Mouse (Mus musculus) forebrain, embryonic 13.5 days (tissue): ENCODE measurements around the gene Olfr1359. TPM values are rescaled to one million over a fixed set of nuclear protein-coding genes. Genes with fewer than 3 reads are reported as not detected.
"Not testable (repeated sequence)": the region's sequence is repeated elsewhere in the genome, so short reads cannot be mapped to it uniquely, and the experiment has no call there.

Experiments used
- ATAC-seq: fragments of 200-750 bp; cut with Nextera tagmentation; 2 replicates; pipeline ENCODE4 v1.8.0; 2017
- H3K27ac ChIP-seq: fragments of 300-500 bp; sonication (generic); 2 replicates; pipeline ENCODE4 v1.5.1; 2015; ENCODE audit warnings: inconsistent platforms, mild to moderate bottlenecking, moderate library complexity
- H3K27me3 ChIP-seq: fragments of 300-500 bp; sonication (generic); 2 replicates; pipeline ENCODE4 v1.6.1; 2015; ENCODE audit warnings: mild to moderate bottlenecking, inconsistent platforms
- H3K36me3 ChIP-seq: fragments of 300-500 bp; sonication (generic); 2 replicates; pipeline ENCODE4 v1.6.1; 2015; ENCODE audit warnings: mild to moderate bottlenecking, inconsistent platforms; ENCODE audit not compliant: poor library complexity, severe bottlenecking
- H3K4me1 ChIP-seq: fragments of 300-500 bp; sonication (generic); 2 replicates; pipeline ENCODE4 v1.6.1; 2015; ENCODE audit warnings: inconsistent platforms
- H3K4me2 ChIP-seq: fragments of 300-500 bp; sonication (generic); 2 replicates; pipeline ENCODE4 v1.6.1; 2015; ENCODE audit warnings: inconsistent platforms, mild to moderate bottlenecking, moderate library complexity
- H3K4me3 ChIP-seq: fragments of 300-500 bp; sonication (generic); 2 replicates; pipeline ENCODE4 v1.5.1; 2015; ENCODE audit warnings: mild to moderate bottlenecking, inconsistent platforms
- H3K9ac ChIP-seq: fragments of 300-500 bp; sonication (generic); 2 replicates; pipeline ENCODE4 v1.6.1; 2015; ENCODE audit warnings: mild to moderate bottlenecking, inconsistent platforms
- H3K9me3 ChIP-seq: fragments of 300-500 bp; sonication (generic); replicated peaks from 2 replicates; pipeline ENCODE4 v1.6.1; 2016; ENCODE audit warnings: inconsistent platforms
- WGBS: fragments of 180-500 bp; shearing (Covaris S2); methylation state at CpG from one replicate; pipeline ENCODE4 v1.1.7; 2015; 5-methylcytosine and 5-hydroxymethylcytosine counted together
- polyA plus RNA-seq: library from polyadenylated mRNA; unstranded; fragments of >200 nt; fragmentation: Nextera tagmentation; extraction: Ambion mirVana; gene quantifications from 2 replicates; pipeline ENCODE4 v1.2.1, GENCODE M21; 2015

The Olfr1359 gene
- not detected in 2 replicates for polyA plus RNA-seq

DNA sequence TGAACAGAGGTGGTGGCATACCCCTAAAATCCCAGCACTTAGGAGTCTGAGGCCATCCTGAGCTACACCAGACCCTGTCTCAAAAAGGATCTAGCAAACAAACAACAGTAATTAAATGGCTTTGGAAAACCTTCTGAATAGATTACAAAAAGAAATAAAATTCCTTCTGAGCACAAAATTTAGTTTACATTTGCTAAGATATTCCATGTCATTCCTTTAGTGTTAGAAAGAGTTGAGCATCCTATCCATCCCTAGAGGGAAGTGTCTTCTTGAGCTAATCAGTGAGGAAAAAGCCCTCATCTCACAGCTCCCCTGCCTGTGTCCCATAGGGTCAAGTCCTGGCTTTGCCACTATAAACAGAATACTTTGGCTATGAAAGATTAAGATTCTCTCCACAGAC is at the start of gene Olfr1359:
Gene Olfr1359, plus strand, starts transcription at position 301 of the 400 bp plus-strand sequence.
- H3K27ac ChIP-seq, result no peak within 1 kb of the TSS
- no peak for ATAC-seq
- H3K36me3 ChIP-seq, result no peaks in the 10 kb centered on the region
- H3K9ac ChIP-seq, result no peak within 1 kb of the TSS
- H3K4me1 ChIP-seq, result no peaks in the 10 kb centered on the region
- H3K9me3 ChIP-seq, result no peaks in the 10 kb centered on the region
- no peaks in the 10 kb centered on the region for H3K27me3 ChIP-seq
- H3K4me2 ChIP-seq, result no peak within 1 kb of the TSS
- no peak within 1 kb of the TSS for H3K4me3 ChIP-seq

DNA sequence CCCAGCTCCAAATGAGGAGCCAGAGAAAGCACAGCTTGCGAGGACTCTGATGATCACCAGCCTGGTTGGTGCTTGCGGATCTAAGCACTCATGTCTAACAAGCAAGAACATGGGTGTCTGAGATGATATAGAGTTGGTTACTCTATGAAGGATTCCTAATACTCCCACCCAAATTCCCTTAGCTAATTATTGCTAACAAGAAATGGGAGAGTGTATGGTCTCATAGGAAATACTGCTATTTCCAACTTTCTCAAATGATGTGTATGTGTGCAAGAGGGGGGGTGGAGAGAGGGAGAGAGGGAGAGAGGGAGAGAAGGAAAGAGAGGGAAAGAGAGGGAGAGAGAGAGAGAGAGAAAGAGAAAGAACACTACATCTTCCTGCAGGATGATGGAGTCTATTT is 34.6 kb upstream of the Olfr1359 start, which contains the start of gene Olfr1361:
Gene Olfr1361, minus strand, starts transcription at position 101 of the 400 bp plus-strand sequence.
- ATAC-seq, result no peak

DNA sequence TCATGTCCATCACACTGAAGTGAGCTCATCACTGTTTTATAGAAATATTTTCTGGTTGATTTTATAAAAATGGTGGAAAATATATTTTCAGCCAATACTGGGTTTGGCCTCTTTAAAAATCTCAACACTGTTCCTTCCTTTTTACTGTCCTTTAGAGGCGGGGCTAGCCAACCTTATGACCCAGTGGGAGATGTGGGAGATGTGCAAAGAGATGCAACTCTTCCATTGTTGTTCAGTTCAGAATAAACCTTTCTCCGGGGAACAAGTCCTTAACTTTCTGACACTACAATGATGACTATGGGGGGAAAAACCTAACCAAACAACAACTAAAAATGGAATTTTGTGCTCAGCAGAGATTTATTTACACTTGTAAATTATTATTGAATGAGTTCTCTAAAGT is 20.6 kb upstream of the Olfr1359 start, which contains the start of gene Olfr1360:
Gene Olfr1360, minus strand, starts transcription at position 101 of the 400 bp plus-strand sequence.
- Histone ChIP-seq H3K27ac (no peak within 1 kb of the TSS), H3K4me1 (no peaks in the 10 kb centered on the region), H3K36me3 (no peaks in the 10 kb centered on the region), H3K4me3 (no peak within 1 kb of the TSS), H3K9me3 (no peaks in the 10 kb centered on the region), H3K4me2 (no peak within 1 kb of the TSS), H3K27me3 (no peaks in the 10 kb centered on the region), H3K9ac (no peak within 1 kb of the TSS)
- ATAC-seq, result no peak
- WGBS, result 72% methylated on average over 2 of the region's 2 CpGs

More for the DNA sequence above, 34.6 kb upstream of the Olfr1359 start, which contains the start of gene Olfr1361:
- H3K27ac ChIP-seq, result no peak within 1 kb of the TSS
- H3K9ac ChIP-seq, result no peak within 1 kb of the TSS
- no peak within 1 kb of the TSS for H3K4me3 ChIP-seq
- H3K27me3 ChIP-seq, result no peaks in the 10 kb centered on the region
- H3K4me2 ChIP-seq, result no peak within 1 kb of the TSS
- H3K36me3 ChIP-seq, result no peaks in the 10 kb centered on the region
- no peaks in the 10 kb centered on the region for H3K9me3 ChIP-seq
- no peaks in the 10 kb centered on the region for H3K4me1 ChIP-seq
- 70% methylated on average over 2 of the region's 2 CpGs for WGBS

DNA sequence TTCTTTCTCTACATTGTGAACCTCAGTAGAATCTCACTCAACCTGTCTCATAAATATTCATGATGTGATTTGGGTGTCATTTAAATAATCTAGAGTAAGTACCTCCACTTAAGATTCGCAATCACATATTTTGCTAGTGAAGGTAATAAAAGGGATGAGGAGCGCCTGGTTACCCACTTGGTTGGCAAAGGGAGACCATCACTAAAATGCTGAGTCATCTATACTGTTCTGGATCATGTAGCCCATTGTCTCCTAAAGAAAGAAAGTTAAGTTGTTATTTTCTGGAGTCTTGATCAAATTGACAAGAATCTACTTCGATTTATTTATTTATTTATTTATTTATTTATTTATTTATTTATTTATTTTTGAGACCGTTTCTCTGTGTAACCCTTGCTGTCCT is 8.8 kb downstream of the Olfr1359 start:
- Histone ChIP-seq H3K9ac (no peak overlapping the region), H3K27ac (no peak overlapping the region), H3K4me1 (no peaks in the 10 kb centered on the region), H3K4me2 (no peak overlapping the region), H3K4me3 (no peak overlapping the region), H3K9me3 (no peaks in the 10 kb centered on the region), H3K27me3 (no peaks in the 10 kb centered on the region), H3K36me3 (no peaks in the 10 kb centered on the region)
- WGBS, result 81% methylated on average over 4 of the region's 4 CpGs
- ATAC-seq, result no peak

DNA sequence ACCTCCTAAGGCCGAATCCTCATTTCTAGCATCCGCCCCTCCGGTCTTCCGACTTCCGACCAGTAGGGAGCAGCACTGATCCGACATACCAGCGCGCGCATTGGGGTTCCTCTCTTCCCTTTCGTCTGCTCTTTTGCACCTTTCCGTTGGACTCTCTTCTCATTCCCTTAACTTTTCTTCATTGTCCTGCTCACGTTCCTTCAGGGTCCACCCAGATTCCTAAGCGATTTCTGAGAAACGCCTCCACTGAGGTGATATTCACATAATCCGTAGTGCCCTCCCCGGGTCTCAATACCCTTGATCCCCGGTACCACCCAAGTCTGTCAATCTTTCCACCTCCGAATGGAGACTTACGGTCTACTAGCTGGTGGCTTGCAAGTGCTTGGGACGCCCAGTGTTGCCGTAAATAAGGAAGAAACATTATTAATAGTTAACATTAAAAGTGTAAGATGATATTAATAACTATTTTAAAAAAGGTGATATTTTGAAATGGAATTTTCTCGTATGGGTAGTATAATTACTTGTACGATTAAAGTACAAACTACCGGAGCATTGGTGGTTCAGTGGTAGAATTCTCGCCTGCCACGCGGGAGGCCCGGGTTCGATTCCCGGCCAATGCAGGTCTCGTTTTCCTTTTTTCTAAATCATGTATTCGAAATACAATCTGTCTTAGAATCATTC is 12.3 kb downstream of the Olfr1359 start:
- H3K4me1 ChIP-seq, result peaks cover 4% of the 10 kb centered on the region
- WGBS, result under 1% methylated on average over 32 of the region's 32 CpGs
- H3K9me3 ChIP-seq, result no peaks in the 10 kb centered on the region
- no peaks in the 10 kb centered on the region for H3K27me3 ChIP-seq
- H3K27ac ChIP-seq, result peak overlapping the region; percentile 57
- ATAC-seq, result peak; percentile 82
- H3K36me3 ChIP-seq, result no peaks in the 10 kb centered on the region
- H3K9ac ChIP-seq, result peak overlapping the region; percentile 51; the same call in 1 of the 2 replicates
- H3K4me3 ChIP-seq, result peak overlapping the region; percentile 49
- peak overlapping the region; percentile 65 for H3K4me2 ChIP-seq

DNA sequence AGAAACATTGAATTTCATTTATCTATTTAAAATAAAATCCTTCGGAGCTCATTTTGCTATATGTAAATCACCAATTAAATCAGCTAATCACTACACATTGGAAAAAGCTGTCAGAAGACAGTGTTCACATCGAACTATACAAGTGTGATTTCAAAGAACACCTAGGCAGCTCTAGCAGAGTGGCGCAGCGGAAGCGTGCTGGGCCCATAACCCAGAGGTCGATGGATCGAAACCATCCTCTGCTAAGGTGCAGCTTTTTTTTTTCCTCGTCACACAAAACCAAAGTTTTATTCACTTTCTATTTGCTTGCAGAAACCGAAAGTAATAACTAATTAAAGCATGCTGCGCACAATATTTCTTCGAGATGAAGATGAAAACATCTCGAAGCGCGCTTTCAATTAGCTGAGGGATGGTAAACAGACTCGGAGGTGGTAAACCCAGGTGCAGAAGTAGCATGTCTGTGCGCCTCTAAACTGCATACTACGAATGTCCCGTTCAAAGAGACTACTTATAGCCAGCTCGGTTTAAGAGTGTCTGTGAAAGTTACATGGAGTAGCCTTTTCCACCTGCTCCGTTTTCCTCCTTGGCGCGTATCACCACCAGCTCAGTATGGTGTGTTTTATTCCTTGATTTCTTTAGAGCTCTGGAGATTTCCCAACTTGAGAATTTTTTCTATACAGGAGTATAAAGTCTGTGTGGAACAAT is 13.1 kb downstream of the Olfr1359 start:
- Histone ChIP-seq H3K4me2 (peak overlapping the region; percentile 65), H3K4me1 (peaks cover 8% of the 10 kb centered on the region), H3K27ac (no peak overlapping the region), H3K9me3 (no peaks in the 10 kb centered on the region), H3K36me3 (no peaks in the 10 kb centered on the region), H3K9ac (peak overlapping the region; percentile 49), H3K27me3 (no peaks in the 10 kb centered on the region), H3K4me3 (peak overlapping the region; percentile 49)
- ATAC-seq, result peak; percentile 85
- WGBS, result 1% methylated on average over 22 of the region's 22 CpGs

DNA sequence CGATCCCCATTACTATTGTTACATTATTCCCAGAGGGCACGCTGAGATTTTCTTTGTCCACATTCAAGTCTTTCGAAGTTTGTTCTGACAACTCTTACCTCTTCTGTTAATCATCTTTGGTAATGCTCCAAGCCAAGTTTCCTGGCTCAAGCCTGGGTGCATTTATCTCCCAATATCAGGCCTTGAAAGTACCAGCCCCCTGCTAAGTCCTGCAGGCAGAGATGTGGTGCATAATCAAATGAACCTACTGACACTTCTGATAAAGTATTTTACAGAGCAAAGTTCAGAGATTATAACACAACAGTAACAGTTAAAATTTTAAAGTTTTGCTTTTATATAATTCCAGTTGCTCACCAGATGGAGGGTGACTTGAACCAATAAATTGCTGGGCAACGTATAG is 13.8 kb downstream of the Olfr1359 start:
- Histone ChIP-seq H3K4me2 (peak overlapping the region; percentile 65), H3K27me3 (no peaks in the 10 kb centered on the region), H3K4me1 (peaks cover 8% of the 10 kb centered on the region), H3K36me3 (no peaks in the 10 kb centered on the region), H3K9ac (no peak overlapping the region), H3K9me3 (no peaks in the 10 kb centered on the region), H3K27ac (no peak overlapping the region), H3K4me3 (peak overlapping the region; percentile 49; the same call in 1 of the 2 replicates)
- WGBS, result 28% methylated on average over 4 of the region's 4 CpGs
- no peak for ATAC-seq

DNA sequence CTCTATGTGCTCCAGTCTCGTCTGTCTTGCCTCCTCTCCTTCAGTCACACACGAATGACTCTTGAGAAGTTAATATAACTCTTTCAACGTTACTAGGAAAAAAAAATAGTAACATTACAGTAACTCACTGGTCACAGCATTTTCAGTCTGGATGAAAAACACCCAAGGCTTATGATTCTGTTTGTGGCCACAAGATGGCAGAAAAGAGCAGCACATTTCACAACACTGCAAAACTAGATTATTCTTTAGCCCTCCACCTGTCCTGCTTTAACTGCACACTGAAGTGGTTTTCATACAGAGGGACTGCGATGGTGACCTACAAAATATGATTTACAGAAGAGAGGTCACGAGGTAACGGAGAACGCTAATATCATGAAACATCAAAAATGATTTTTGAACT is 16.8 kb downstream of the Olfr1359 start:
- Histone ChIP-seq H3K27ac (peak overlapping the region; percentile 98), H3K27me3 (no peaks in the 10 kb centered on the region), H3K9ac (peak overlapping the region; percentile 78), H3K36me3 (no peaks in the 10 kb centered on the region), H3K4me2 (peak overlapping the region; percentile 85), H3K9me3 (no peaks in the 10 kb centered on the region), H3K4me3 (peak overlapping the region; percentile 49), H3K4me1 (peaks cover 24% of the 10 kb centered on the region)
- no peak for ATAC-seq
- WGBS, result 3% methylated on average over 7 of the region's 7 CpGs

DNA sequence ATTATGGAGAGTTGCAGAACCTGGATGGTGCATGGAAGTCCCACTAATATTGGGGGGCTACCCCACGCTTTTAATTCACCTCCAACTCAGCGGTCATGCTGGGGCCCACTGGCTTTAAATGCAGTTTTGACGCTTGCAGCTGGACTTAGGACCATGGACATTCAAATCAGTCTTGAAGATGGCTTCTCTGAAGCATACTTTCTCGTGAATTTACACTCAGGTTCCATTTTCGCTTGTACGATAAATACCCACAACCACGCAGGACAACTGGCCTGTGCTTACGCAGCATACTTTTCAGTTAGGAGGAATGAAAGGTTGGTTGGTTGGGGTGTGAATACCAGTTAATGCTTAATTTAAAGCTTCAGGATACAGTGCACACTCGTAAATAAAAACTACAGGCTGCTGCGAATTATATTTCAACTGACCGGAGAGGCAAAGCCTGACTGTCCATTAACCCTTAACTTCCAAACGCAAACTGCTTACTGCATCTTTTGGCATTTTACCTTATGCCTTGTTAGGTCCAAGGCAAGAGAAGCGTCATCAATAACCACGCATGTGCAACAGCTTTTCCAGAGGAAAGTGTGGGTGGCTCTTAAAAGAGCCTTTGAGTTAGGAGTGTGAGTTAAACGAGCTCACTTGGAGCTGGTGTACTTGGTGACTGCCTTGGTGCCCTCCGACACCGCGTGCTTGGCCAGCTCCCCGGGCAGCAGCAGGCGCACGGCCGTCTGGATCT is 17.4 kb downstream of the Olfr1359 start:
- WGBS, result 1% methylated on average over 22 of the region's 22 CpGs
- no peaks in the 10 kb centered on the region for H3K27me3 ChIP-seq
- peaks cover 30% of the 10 kb centered on the region for H3K4me1 ChIP-seq
- peak overlapping the region; percentile 78 for H3K9ac ChIP-seq
- no peaks in the 10 kb centered on the region for H3K9me3 ChIP-seq
- no peak for ATAC-seq
- H3K4me2 ChIP-seq, result peak overlapping the region; percentile 85
- H3K36me3 ChIP-seq, result no peaks in the 10 kb centered on the region
- H3K27ac ChIP-seq, result peak overlapping the region; percentile 98
- H3K4me3 ChIP-seq, result peak overlapping the region; percentile 49

DNA sequence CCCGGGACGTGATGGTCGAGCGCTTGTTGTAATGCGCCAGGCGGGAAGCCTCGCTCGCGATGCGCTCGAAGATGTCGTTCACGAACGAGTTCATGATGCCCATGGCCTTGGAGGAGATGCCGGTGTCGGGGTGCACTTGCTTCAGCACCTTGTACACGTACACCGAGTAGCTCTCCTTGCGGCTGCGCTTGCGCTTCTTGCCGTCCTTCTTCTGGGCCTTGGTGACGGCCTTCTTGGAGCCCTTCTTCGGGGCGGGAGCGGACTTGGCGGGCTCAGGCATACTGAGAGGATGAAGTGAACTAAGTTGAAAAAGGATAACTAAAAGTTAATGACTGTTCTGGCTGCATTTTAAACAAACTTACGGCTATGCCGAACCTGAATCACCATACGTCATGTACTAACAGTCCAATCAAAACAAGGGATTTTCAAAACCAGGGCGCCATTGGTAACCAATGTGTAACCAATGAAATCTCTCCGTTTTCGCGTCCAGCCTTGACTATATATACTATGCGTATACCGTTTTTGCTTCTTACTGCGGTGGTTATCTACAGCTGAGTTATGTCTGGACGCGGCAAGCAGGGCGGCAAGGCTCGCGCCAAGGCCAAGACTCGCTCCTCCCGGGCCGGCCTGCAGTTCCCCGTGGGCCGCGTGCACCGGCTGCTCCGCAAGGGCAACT is 18.1 kb downstream of the Olfr1359 start, which contains the start of the genes Hist1h2bl and Hist1h2ai:
Gene Hist1h2bl, minus strand, starts transcription at position 280 of the 676 bp plus-strand sequence.
Gene Hist1h2ai, plus strand, starts transcription at position 559 of the 676 bp plus-strand sequence.
- WGBS, result under 1% methylated on average over 33 of the region's 50 CpGs
- Histone ChIP-seq H3K9ac (peak within 1 kb of the TSS; percentile 87), H3K4me3 (peak within 1 kb of the TSS; percentile 49), H3K4me1 (peaks cover 37% of the 10 kb centered on the region), H3K27ac (peak within 1 kb of the TSS; percentile 98), H3K4me2 (peak within 1 kb of the TSS; percentile 85)
- not testable (repeated sequence) for H3K36me3 ChIP-seq, H3K9me3 ChIP-seq, H3K27me3 ChIP-seq
- peak; percentile 95 for ATAC-seq

DNA sequence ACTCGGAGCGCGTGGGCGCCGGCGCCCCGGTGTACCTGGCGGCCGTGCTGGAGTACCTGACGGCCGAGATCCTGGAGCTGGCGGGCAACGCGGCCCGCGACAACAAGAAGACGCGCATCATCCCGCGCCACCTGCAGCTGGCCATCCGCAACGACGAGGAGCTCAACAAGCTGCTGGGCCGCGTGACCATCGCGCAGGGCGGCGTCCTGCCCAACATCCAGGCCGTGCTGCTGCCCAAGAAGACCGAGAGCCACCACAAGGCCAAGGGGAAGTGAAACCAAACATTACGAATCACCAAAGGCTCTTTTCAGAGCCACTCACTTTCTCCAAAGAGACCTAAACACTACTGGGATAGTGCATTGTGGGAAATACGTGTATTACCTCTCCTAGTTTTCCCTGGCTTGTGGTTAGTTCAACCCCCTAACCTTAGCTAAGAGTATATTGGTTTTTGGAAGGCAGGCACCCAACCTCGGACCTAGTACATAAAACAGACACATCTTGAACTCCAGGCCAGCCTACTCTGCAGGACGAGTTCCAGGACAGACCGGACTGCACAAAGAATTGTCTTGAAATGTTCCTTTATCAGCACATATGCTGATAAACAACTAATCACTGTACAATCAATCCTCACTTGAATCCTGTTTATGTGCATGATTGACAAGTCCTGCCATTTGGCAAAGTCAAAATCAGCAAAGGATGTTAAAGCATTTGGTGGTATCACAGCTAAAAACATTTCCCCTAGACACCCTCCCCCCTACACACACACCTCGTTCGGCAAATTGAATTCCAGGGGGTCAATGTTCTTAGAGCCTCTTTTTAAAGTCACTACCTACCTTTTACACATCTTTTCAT is 18.9 kb downstream of the Olfr1359 start:
- peak overlapping the region; percentile 87 for H3K9ac ChIP-seq
- H3K36me3 ChIP-seq, H3K27me3 ChIP-seq, H3K9me3 ChIP-seq: not testable (repeated sequence)
- H3K27ac ChIP-seq, result peak overlapping the region; percentile 98
- peak; percentile 14 for ATAC-seq
- 1% methylated on average over 9 of the region's 38 CpGs for WGBS
- H3K4me1 ChIP-seq, result peaks cover 39% of the 10 kb centered on the region
- H3K4me2 ChIP-seq, result peak overlapping the region; percentile 85
- H3K4me3 ChIP-seq, result peak overlapping the region; percentile 49
